Mouse (Mus musculus): ENCODE data around the gene Pde8a.
A peak's percentile ranks its signal among the peaks of the same experiment; 100 is the strongest.

Gene Pde8a

DNA sequence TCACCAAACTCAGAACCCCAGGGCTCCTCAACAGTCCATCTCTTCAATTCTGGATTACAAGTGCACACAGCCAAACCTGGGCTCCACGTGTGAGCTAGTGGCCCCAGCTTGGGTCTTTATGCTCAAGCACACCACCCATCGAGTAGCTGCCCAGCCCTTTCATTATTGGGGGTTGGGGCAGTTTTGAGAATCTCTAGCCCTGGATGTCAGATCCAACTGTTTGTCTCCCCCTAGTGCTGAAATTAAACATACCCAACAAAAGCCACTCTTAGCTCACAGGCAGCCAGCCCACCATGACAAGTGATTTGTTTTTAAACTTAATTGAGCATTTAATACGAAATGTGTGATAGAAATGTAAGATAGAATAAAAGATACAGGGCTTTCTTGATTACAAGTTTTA lies 128.2 kb downstream of the Pde8a start:
- no peak for DNase-seq

- DNase-seq: no peak
These were observed 129.1 kb downstream of the Pde8a start for GRCm38 (mm10) chr7:81342356-81343094.

DNA sequence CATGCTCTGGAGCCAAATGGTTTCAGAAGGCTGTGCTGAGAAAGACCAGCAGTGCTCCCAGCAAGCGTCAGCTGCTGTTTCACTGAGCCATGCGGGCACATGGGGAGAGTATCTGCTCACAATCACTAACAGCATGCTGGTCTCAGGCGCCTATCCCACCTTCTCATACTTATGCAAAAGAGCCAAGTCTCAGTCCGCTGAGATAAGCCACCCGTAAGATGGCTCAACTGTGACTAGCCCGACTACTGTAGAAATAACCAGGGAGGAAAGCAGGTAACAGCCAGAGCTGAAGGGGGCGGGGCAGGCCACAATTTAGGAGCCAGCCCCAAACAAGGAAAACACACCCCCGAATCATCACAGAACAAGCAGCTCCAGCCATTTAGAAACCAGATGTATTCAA lies 129.9 kb downstream of the Pde8a start:
- no peak for DNase-seq

- no peak for DNase-seq
These were observed 130.4 kb downstream of the Pde8a start for GRCm38 (mm10) chr7:81343831-81344230.

DNA sequence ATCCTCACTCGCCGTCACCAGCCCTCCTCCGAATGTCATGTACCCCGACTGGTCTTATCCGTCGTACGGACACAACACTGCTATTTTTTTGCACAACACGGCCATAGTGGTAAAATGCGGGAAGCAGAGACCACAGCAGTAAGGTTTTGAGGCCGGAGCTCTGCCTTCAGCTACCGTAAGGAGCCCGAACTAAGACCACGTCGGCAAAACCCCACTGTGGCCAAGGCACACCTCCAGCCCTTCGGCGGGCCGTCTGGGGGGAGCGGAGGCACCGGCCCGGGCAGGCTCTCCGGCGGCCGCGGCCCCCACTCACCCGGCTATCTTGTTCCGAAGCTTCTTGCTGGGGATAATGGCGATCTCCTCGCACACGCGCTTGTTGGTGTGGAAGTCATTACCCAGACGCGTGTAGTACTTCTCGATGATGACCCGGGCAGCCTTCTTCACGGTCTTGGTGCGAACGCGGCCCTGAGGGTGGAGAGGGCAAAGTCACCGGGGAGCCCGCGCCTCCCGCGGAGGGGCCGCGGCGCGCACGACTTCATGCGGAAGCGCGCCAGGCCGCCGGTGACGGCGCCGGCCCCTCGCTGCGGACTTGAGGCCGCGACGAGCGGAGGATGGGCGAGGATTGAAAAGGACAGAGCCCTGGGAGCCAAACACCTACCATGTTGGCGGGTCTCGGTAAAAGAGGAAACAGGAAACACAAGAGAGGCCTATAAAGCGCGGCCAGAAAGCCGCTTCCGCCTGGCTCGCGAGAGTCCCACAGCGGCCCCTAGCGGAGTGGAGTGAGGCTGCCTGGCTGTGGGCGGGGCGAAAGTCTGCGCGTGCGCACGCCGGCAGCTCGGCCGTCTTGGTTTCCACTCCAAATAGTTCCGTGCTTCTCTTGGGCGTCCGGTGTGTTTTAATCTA lies 131.4 kb downstream of the Pde8a start, which contains the start of gene Rps17:
TSS of gene Rps17 (minus strand) at position 711 of the 903 bp plus-strand sequence.
- DNase-seq: peak; percentile 97

GRCm38 (mm10) chr7:81345447-81346170 lies 132.2 kb downstream of the Pde8a start:
- no peak for DNase-seq

DNA sequence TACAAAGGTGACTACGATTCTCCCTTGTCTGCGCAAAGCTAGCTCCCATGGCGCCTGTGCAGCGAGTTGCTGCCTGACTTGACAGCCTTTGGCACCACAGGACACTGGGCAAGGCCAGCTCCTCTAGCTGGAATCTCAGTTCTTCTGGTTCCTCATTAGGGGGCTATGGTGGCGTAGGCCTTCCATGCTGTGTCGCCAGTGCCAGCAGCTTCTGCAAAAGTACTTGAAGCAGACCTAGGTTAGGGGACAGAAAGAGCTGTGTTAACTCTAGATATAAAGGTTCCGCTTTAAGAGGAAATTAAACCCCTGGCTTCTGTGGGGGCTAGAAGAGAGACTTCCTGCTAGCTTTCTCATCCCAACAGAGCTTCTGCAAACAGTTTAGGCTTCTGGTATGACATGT lies 134.8 kb downstream of the Pde8a start:
- no peak for DNase-seq

DNA sequence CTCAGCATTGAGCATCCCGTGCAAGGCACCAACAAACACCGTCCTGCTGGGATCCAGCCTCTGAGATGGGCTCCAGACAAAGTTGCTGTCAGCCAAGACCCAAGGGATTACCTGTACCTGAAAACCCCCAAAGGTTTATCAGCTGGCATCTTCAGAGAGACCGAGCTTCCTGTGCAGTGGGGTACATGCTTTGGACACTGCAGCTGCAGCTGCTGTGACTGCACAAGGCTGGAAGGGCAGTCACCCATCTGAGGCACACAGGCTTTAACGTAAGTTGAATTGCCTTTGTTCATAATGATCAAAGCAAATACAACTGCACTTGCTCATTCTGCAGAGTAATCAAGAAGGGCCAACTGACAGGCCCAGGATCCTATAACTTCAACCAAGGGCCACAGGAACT lies 138.4 kb downstream of the Pde8a start:
- no peak for DNase-seq

DNA sequence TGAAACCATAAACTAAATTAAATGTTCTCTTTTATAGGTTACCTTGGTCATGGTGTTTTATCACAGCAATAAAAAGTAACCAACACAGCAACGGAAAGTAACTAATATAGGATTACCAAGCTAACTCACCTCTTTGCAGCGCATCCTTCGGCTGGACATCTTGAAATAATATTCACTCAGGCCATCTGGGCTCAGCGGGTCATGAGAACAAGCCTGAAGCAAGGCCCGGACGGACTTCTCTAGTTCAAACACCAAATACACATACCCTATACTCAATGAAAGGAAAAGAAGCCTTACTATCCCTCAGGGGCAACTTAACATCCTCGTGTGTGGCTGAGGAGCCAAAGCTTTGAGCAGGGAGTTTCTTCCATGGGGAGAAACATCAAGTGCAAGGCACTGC lies 142.3 kb downstream of the Pde8a start:
- no peak for DNase-seq

GRCm38 (mm10) chr7:81356360-81356759 lies 143.0 kb downstream of the Pde8a start:
- DNase-seq: no peak

DNA sequence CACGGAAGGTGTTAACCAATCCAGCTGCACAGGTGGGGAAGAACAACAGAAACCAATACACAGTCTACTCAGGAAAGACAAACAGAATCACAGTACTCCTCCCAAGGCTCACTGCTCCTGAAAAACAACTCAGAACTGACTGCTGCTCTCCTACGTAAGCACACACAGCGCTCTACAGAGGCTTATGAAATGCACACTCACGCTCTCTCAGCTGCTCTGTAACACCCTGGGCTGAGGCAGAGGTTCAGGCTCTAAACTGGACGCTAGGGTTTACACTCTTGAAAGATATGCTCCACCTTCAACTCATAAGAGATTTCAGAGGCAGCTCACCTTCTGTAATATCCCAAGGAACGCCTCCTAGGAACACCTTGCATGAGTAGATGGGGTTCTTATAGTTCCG lies 143.6 kb downstream of the Pde8a start:
- no peak for DNase-seq

DNA sequence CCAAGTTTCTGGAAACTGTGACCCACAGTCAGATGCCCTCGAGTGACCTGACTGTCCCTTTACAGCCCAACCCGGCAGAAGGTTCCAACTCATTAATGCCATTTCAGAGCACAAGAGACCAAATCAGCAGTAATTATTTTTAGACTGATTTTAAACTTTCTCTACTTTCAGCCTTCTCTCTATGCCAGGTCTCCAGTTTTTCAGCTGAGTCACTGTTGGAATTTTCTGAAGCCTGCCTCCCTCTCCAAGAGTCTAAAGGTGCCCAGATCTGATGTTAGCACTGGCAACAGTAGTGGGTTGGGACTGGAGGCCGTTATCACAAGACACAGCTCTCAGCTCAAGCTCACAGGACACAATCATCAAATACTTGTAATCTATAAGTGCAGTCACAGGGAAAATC lies 154.6 kb downstream of the Pde8a start:
- DNase-seq: no peak

DNA sequence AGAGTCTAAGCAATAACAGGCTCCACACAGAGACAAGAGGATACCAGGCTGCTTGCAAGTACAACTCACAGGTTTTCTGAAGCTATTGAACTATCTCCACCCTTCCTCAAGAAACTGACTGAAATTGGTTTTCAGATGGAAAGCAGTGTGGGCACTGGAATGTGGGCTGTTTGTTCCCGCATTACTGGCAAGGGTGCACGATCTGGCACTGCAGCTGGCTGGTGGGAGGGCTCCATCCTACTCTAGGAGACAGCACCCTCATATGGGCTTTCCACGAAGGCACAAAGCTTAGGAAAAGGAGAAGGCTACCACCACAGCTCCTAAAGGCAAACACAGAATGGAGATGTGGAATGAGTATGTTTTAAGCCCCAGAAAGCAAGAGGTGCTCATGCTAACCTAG lies 156.3 kb downstream of the Pde8a start:
- peak; percentile 78 for DNase-seq

GRCm38 (mm10) chr7:81371811-81372210 lies 158.4 kb downstream of the Pde8a start:
- DNase-seq: peak; percentile 20

- DNase-seq: peak; percentile 81
These were observed 159.0 kb downstream of the Pde8a start for GRCm38 (mm10) chr7:81372337-81372920.

DNA sequence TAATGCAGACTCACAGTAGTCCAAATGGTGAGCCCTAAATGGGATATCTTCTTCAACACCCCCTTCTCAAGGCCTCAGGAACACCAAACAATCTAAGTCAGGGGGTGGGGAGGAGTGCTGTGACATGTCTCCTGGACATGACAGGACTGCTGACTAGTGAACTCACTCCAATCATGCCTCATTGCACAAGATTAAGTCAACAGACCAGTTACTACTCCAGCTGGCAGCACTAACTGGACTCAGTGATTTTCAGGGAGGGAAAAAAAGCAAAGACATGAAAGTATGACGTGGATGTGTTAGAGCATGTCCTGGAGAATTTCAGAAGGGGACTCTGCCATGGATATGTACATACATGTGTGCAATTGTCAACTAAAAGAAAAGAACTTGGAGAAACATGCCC lies 166.0 kb downstream of the Pde8a start:
- no peak for DNase-seq
